Mouse (Mus musculus): ENCODE data around the gene Pdcd7. TPM values are rescaled to one million over a fixed set of nuclear protein-coding genes. Genes with fewer than 3 reads are reported as not detected.
"Not testable (repeated sequence)": the region's sequence is repeated elsewhere in the genome, so short reads cannot be mapped to it uniquely, and the experiment has no call there.

The Pdcd7 gene
- total RNA-seq (2022): 10 to 100 TPM; 12.1 to 19.7 (median 15.0) TPM

- DNase-seq (ENCODE audit: low spot score in 2 of 2): peak; percentile 90 to 91
Measured at GRCm38 (mm10) chr9:65345854-65346475, at the start of gene Pdcd7. Pdcd7 (plus strand) TSS chr9:65346104.

GRCm38 (mm10) chr9:65297056-65297455 lies 48.8 kb upstream of the Pdcd7 start:
- DNase-seq (ENCODE audit: low spot score in 2 of 2): no peak

GRCm38 (mm10) chr9:65298761-65299160 lies 47.1 kb upstream of the Pdcd7 start:
- no peak for DNase-seq (ENCODE audit: low spot score in 2 of 2)

GRCm38 (mm10) chr9:65299650-65300049 lies 46.3 kb upstream of the Pdcd7 start:
- no peak for DNase-seq (ENCODE audit: low spot score in 2 of 2)

GRCm38 (mm10) chr9:65302327-65302983 lies 43.4 kb upstream of the Pdcd7 start:
- no peak for DNase-seq (ENCODE audit: low spot score in 2 of 2)

GRCm38 (mm10) chr9:65303586-65303985 lies 42.3 kb upstream of the Pdcd7 start:
- no peak for DNase-seq (ENCODE audit: low spot score in 2 of 2)

- DNase-seq (ENCODE audit: low spot score in 2 of 2): no peak
Measured at GRCm38 (mm10) chr9:65304300-65304699, 41.6 kb upstream of the Pdcd7 start.

- DNase-seq (ENCODE audit: low spot score in 2 of 2): no peak
Measured at GRCm38 (mm10) chr9:65306672-65307071, 39.2 kb upstream of the Pdcd7 start.

GRCm38 (mm10) chr9:65308011-65308410 lies 37.9 kb upstream of the Pdcd7 start:
- no peak for DNase-seq (ENCODE audit: low spot score in 2 of 2)

GRCm38 (mm10) chr9:65312669-65313357 lies 33.1 kb upstream of the Pdcd7 start:
- DNase-seq (ENCODE audit: low spot score in 2 of 2): no peak

- no peak for DNase-seq (ENCODE audit: low spot score in 2 of 2)
Measured at GRCm38 (mm10) chr9:65313846-65314245, 32.1 kb upstream of the Pdcd7 start.

- DNase-seq (ENCODE audit: low spot score in 2 of 2): no peak
Measured at GRCm38 (mm10) chr9:65322255-65322900, 23.5 kb upstream of the Pdcd7 start.

GRCm38 (mm10) chr9:65325971-65326370 lies 19.9 kb upstream of the Pdcd7 start:
- no peak for DNase-seq (ENCODE audit: low spot score in 2 of 2)

GRCm38 (mm10) chr9:65327371-65327770 lies 18.5 kb upstream of the Pdcd7 start:
- DNase-seq (ENCODE audit: low spot score in 2 of 2): no peak

GRCm38 (mm10) chr9:65333958-65334357 lies 11.9 kb upstream of the Pdcd7 start:
- no peak for DNase-seq (ENCODE audit: low spot score in 2 of 2)

GRCm38 (mm10) chr9:65339146-65339545 lies 6.8 kb upstream of the Pdcd7 start:
- no peak for DNase-seq (ENCODE audit: low spot score in 2 of 2)

- DNase-seq (ENCODE audit: low spot score in 2 of 2): no peak
Measured at GRCm38 (mm10) chr9:65340414-65340813, 5.5 kb upstream of the Pdcd7 start.

GRCm38 (mm10) chr9:65345439-65345838 lies 465 bp upstream of the Pdcd7 start:
- DNase-seq (ENCODE audit: low spot score in 2 of 2): not testable (repeated sequence)

GRCm38 (mm10) chr9:65346476-65347111 lies 690 bp downstream of the Pdcd7 start:
- peak in 1 of 2 experiments; percentile 13 for DNase-seq (ENCODE audit: low spot score in 2 of 2)

GRCm38 (mm10) chr9:65347112-65347850 lies 1.4 kb downstream of the Pdcd7 start:
- DNase-seq (ENCODE audit: low spot score in 2 of 2): no peak

GRCm38 (mm10) chr9:65353251-65353650 lies 7.3 kb downstream of the Pdcd7 start:
- DNase-seq (ENCODE audit: low spot score in 2 of 2): no peak
